Mouse (Mus musculus) midbrain, embryonic 13.5 days (tissue): Measurements from ENCODE around the gene Olfr142. TPM values are rescaled to one million over a fixed set of nuclear protein-coding genes. Genes with fewer than 3 reads are reported as not detected.
"Not testable (repeated sequence)": the region's sequence is repeated elsewhere in the genome, so short reads cannot be mapped to it uniquely, and the experiment has no call there.

Experiments used
- ATAC-seq: fragments of 200-750 bp; cut with Nextera tagmentation; 2 replicates; pipeline ENCODE4 v1.8.0; 2017; ENCODE audit warnings: mild to moderate bottlenecking, moderate TSS enrichment, moderate library complexity
- H3K27ac ChIP-seq: fragments of 300-500 bp; sonication (generic); 2 replicates; pipeline ENCODE4 v1.5.1; 2015; ENCODE audit warnings: inconsistent platforms, mild to moderate bottlenecking, moderate library complexity
- H3K27me3 ChIP-seq: fragments of 300-500 bp; sonication (generic); 2 replicates; pipeline ENCODE4 v1.6.1; 2015; ENCODE audit warnings: mild to moderate bottlenecking, inconsistent platforms
- H3K36me3 ChIP-seq: fragments of 300-500 bp; sonication (generic); 2 replicates; pipeline ENCODE4 v1.6.1; 2015; ENCODE audit warnings: mild to moderate bottlenecking, inconsistent platforms
- H3K4me1 ChIP-seq: fragments of 300-500 bp; sonication (generic); replicated peaks from 2 replicates; pipeline ENCODE4 v1.6.1; 2015; ENCODE audit warnings: inconsistent platforms
- H3K4me2 ChIP-seq: fragments of 300-500 bp; sonication (generic); replicated peaks from 2 replicates; pipeline ENCODE4 v1.6.1; 2015; ENCODE audit warnings: moderate library complexity, mild to moderate bottlenecking, inconsistent platforms
- H3K4me3 ChIP-seq: fragments of 300-500 bp; sonication (generic); replicated peaks from 2 replicates; pipeline ENCODE4 v1.5.1; 2015; ENCODE audit warnings: mild to moderate bottlenecking, inconsistent platforms
- H3K9ac ChIP-seq: fragments of 300-500 bp; sonication (generic); replicated peaks from 2 replicates; pipeline ENCODE4 v1.6.1; 2015; ENCODE audit warnings: mild to moderate bottlenecking, inconsistent platforms
- H3K9me3 ChIP-seq: fragments of 300-500 bp; sonication (generic); 2 replicates; pipeline ENCODE4 v1.6.1; 2016; ENCODE audit warnings: mild to moderate bottlenecking, inconsistent platforms
- WGBS: fragments of 180-500 bp; shearing (Covaris S2); methylation state at CpG from one replicate; pipeline ENCODE4 v1.1.7; 2015; 5-methylcytosine and 5-hydroxymethylcytosine counted together
- polyA plus RNA-seq: library from polyadenylated mRNA; unstranded; fragments of >200 nt; fragmentation: Nextera tagmentation; extraction: Ambion mirVana; gene quantifications from 2 replicates; pipeline ENCODE4 v1.2.1, GENCODE M21; 2015

Gene Olfr142
- polyA plus RNA-seq, result not detected in 2 replicates

- 95% methylated on average over 4 of the region's 4 CpGs for WGBS
- no peak for ATAC-seq
- H3K9ac ChIP-seq, result no peak within 1 kb of the TSS
Measured at GRCm38 (mm10) chr2:90257492-90257891, at the start of gene Olfr142. Gene Olfr142, minus strand, starts transcription at chr2:90257592.

GRCm38 (mm10) chr2:90292741-90293140 lies 35.3 kb upstream of the Olfr142 start, which contains the start of gene Olfr1272:
Gene Olfr1272, minus strand, starts transcription at chr2:90292841.
- H3K9me3 ChIP-seq, result no peaks in the 10 kb centered on the region
- no peak within 1 kb of the TSS for H3K27ac ChIP-seq
- no peak for ATAC-seq
- no peaks in the 10 kb centered on the region for H3K36me3 ChIP-seq
- 76% methylated on average over 6 of the region's 6 CpGs for WGBS
- H3K4me1 ChIP-seq, result no peaks in the 10 kb centered on the region
- no peak within 1 kb of the TSS for H3K4me2 ChIP-seq
- H3K4me3 ChIP-seq, result no peak within 1 kb of the TSS
- no peak within 1 kb of the TSS for H3K9ac ChIP-seq
- H3K27me3 ChIP-seq, result no peaks in the 10 kb centered on the region

More at GRCm38 (mm10) chr2:90257492-90257891, at the start of gene Olfr142:
- Histone ChIP-seq H3K27ac (no peak within 1 kb of the TSS), H3K9me3 (no peaks in the 10 kb centered on the region), H3K36me3 (no peaks in the 10 kb centered on the region), H3K4me3 (no peak within 1 kb of the TSS), H3K27me3 (no peaks in the 10 kb centered on the region), H3K4me1 (no peaks in the 10 kb centered on the region), H3K4me2 (no peak within 1 kb of the TSS)

- Histone ChIP-seq H3K4me1 (no peaks in the 10 kb centered on the region), H3K4me3 (no peak within 1 kb of the TSS), H3K36me3 (no peaks in the 10 kb centered on the region), H3K27ac (no peak within 1 kb of the TSS), H3K9me3 (no peaks in the 10 kb centered on the region), H3K9ac (no peak within 1 kb of the TSS), H3K4me2 (no peak within 1 kb of the TSS), H3K27me3 (no peaks in the 10 kb centered on the region)
- WGBS, result 96% methylated on average over 2 of the region's 2 CpGs
- no peak for ATAC-seq
Measured at GRCm38 (mm10) chr2:90270932-90271331, 13.5 kb upstream of the Olfr142 start, which contains the start of gene Olfr1271. Gene Olfr1271, minus strand, starts transcription at chr2:90271032.

GRCm38 (mm10) chr2:90224393-90224792 lies 33.0 kb downstream of the Olfr142 start, which contains the start of gene Olfr1506:
Gene Olfr1506, minus strand, starts transcription at chr2:90224493.
- H3K27me3 ChIP-seq, H3K9ac ChIP-seq, H3K4me1 ChIP-seq, H3K36me3 ChIP-seq, H3K4me2 ChIP-seq, H3K27ac ChIP-seq, H3K9me3 ChIP-seq, H3K4me3 ChIP-seq, ATAC-seq: not testable (repeated sequence)
- WGBS, result no CpG with 5 or more reads among the region's 6 CpGs

Other genes with a start within 250 kb of the Olfr142 start
- gene Olfr1263, start 245.5 kb downstream of the Olfr142 start, polyA plus RNA-seq, result not detected in 2 replicates
- not detected in 2 replicates for gene Olfr1264, start 232.0 kb downstream of the Olfr142 start, polyA plus RNA-seq
- gene Olfr1265, start 222.3 kb downstream of the Olfr142 start, polyA plus RNA-seq, result not detected in 2 replicates
- gene Olfr140, start 194.0 kb downstream of the Olfr142 start, polyA plus RNA-seq, result not detected in 2 replicates
- not detected in 2 replicates for gene Olfr1269, start 136.2 kb downstream of the Olfr142 start, polyA plus RNA-seq
- not detected in 2 replicates for gene Olfr32, start 115.3 kb downstream of the Olfr142 start, polyA plus RNA-seq
- not detected in 2 replicates for gene Olfr1270, start 104.5 kb downstream of the Olfr142 start, polyA plus RNA-seq
- not detected in 2 replicates for gene Olfr1506, start 33.1 kb downstream of the Olfr142 start, polyA plus RNA-seq
- gene Olfr1271, start 13.4 kb upstream of the Olfr142 start, polyA plus RNA-seq, result not detected in 2 replicates
- not detected in 2 replicates for gene Olfr1272, start 35.2 kb upstream of the Olfr142 start, polyA plus RNA-seq
- gene Gm13769, start 64.6 kb upstream of the Olfr142 start, polyA plus RNA-seq, result 0.07 TPM in 1 of 2 replicates, not detected in the other
- not detected in 2 replicates for gene Olfr1274-ps, start 141.1 kb upstream of the Olfr142 start, polyA plus RNA-seq